Mouse (Mus musculus): Measurements from ENCODE around the gene Myo9a. TPM values are rescaled to one million over a fixed set of nuclear protein-coding genes. Genes with fewer than 3 reads are reported as not detected.

Gene Myo9a
- polyA plus RNA-seq, 1 experiment from 2014 or later, result 20.4 TPM

GRCm38 (mm10) chr9:59941885-59942350 lies 191.2 kb downstream of the Myo9a start:
- Histone ChIP-seq H3K9me3 (ENCODE audit: control insufficient read depth, low read length) (no peaks in the 10 kb centered on the region), H3K4me2 (replicated peaks; ENCODE audit: low read depth, low read length) (no peak overlapping the region), H3K27me3 (ENCODE audit: control insufficient read depth, insufficient read depth, low read length) (no peaks in the 10 kb centered on the region), H3K27ac (ENCODE audit: low read depth, low read length) (no peak overlapping the region), H3K9ac (ENCODE audit: low read depth, low read length) (no peak overlapping the region), H3K4me1 (ENCODE audit: control insufficient read depth, insufficient read depth, low read length) (no peaks in the 10 kb centered on the region), H3K4me3 (ENCODE audit: low read length) (no peak overlapping the region), H3K36me3 (ENCODE audit: control insufficient read depth, insufficient read depth, low read length) (no peaks in the 10 kb centered on the region)
- 57% methylated on average over 9 of the region's 9 CpGs for WGBS
- no peak for ATAC-seq (ENCODE audit: low FRiP score, low TSS enrichment)

GRCm38 (mm10) chr9:59942501-59943085 lies 191.9 kb downstream of the Myo9a start:
- no peaks in the 10 kb centered on the region for H3K36me3 ChIP-seq (ENCODE audit: control insufficient read depth, insufficient read depth, low read length)
- WGBS, result 51% methylated on average over 5 of the region's 5 CpGs
- no peak for ATAC-seq (ENCODE audit: low FRiP score, low TSS enrichment)
- no peak overlapping the region for H3K4me3 ChIP-seq (ENCODE audit: low read length)
- H3K27ac ChIP-seq (ENCODE audit: low read depth, low read length), result no peak overlapping the region
- H3K4me2 ChIP-seq (replicated peaks; ENCODE audit: low read depth, low read length), result no peak overlapping the region
- H3K9ac ChIP-seq (ENCODE audit: low read depth, low read length), result no peak overlapping the region
- no peaks in the 10 kb centered on the region for H3K4me1 ChIP-seq (ENCODE audit: control insufficient read depth, insufficient read depth, low read length)
- no peaks in the 10 kb centered on the region for H3K9me3 ChIP-seq (ENCODE audit: control insufficient read depth, low read length)
- H3K27me3 ChIP-seq (ENCODE audit: control insufficient read depth, insufficient read depth, low read length), result no peaks in the 10 kb centered on the region

GRCm38 (mm10) chr9:59943826-59944225 lies 193.1 kb downstream of the Myo9a start:
- Histone ChIP-seq H3K27me3 (ENCODE audit: control insufficient read depth, insufficient read depth, low read length) (no peaks in the 10 kb centered on the region), H3K4me2 (replicated peaks; ENCODE audit: low read depth, low read length) (no peak overlapping the region), H3K9me3 (ENCODE audit: control insufficient read depth, low read length) (no peaks in the 10 kb centered on the region), H3K36me3 (ENCODE audit: control insufficient read depth, insufficient read depth, low read length) (no peaks in the 10 kb centered on the region), H3K4me1 (ENCODE audit: control insufficient read depth, insufficient read depth, low read length) (no peaks in the 10 kb centered on the region), H3K9ac (ENCODE audit: low read depth, low read length) (no peak overlapping the region), H3K27ac (ENCODE audit: low read depth, low read length) (no peak overlapping the region), H3K4me3 (ENCODE audit: low read length) (no peak overlapping the region)
- WGBS, result 93% methylated on average over 6 of the region's 6 CpGs
- ATAC-seq (ENCODE audit: low FRiP score, low TSS enrichment), result no peak

GRCm38 (mm10) chr9:59945241-59945640 lies 194.5 kb downstream of the Myo9a start:
- Histone ChIP-seq H3K36me3 (ENCODE audit: control insufficient read depth, insufficient read depth, low read length) (no peaks in the 10 kb centered on the region), H3K9me3 (ENCODE audit: control insufficient read depth, low read length) (no peaks in the 10 kb centered on the region), H3K27me3 (ENCODE audit: control insufficient read depth, insufficient read depth, low read length) (no peaks in the 10 kb centered on the region), H3K4me1 (ENCODE audit: control insufficient read depth, insufficient read depth, low read length) (no peaks in the 10 kb centered on the region), H3K9ac (ENCODE audit: low read depth, low read length) (no peak overlapping the region), H3K27ac (ENCODE audit: low read depth, low read length) (no peak overlapping the region), H3K4me2 (replicated peaks; ENCODE audit: low read depth, low read length) (no peak overlapping the region), H3K4me3 (ENCODE audit: low read length) (no peak overlapping the region)
- ATAC-seq (ENCODE audit: low FRiP score, low TSS enrichment), result 0 out of 2 replicates have a peak, but pooled peaks have one; percentile 41
- 60% methylated on average over 3 of the region's 3 CpGs for WGBS

GRCm38 (mm10) chr9:59947271-59947670 lies 196.6 kb downstream of the Myo9a start:
- 81% methylated on average over 8 of the region's 8 CpGs for WGBS
- no peak overlapping the region for H3K4me2 ChIP-seq (replicated peaks; ENCODE audit: low read depth, low read length)
- no peak for ATAC-seq (ENCODE audit: low FRiP score, low TSS enrichment)
- H3K36me3 ChIP-seq (ENCODE audit: control insufficient read depth, insufficient read depth, low read length), result no peaks in the 10 kb centered on the region
- H3K9me3 ChIP-seq (ENCODE audit: control insufficient read depth, low read length), result no peaks in the 10 kb centered on the region
- no peaks in the 10 kb centered on the region for H3K4me1 ChIP-seq (ENCODE audit: control insufficient read depth, insufficient read depth, low read length)
- H3K27ac ChIP-seq (ENCODE audit: low read depth, low read length), result no peak overlapping the region
- no peaks in the 10 kb centered on the region for H3K27me3 ChIP-seq (ENCODE audit: control insufficient read depth, insufficient read depth, low read length)
- no peak overlapping the region for H3K9ac ChIP-seq (ENCODE audit: low read depth, low read length)
- H3K4me3 ChIP-seq (ENCODE audit: low read length), result no peak overlapping the region

- Histone ChIP-seq H3K9me3 (ENCODE audit: control insufficient read depth, low read length) (no peaks in the 10 kb centered on the region), H3K4me2 (replicated peaks; ENCODE audit: low read depth, low read length) (no peak overlapping the region)
Measured at GRCm38 (mm10) chr9:59948226-59948625, 197.5 kb downstream of the Myo9a start.

GRCm38 (mm10) chr9:59948691-59949250 lies 198.1 kb downstream of the Myo9a start:
- no peaks in the 10 kb centered on the region for H3K9me3 ChIP-seq (ENCODE audit: control insufficient read depth, low read length)
- H3K9ac ChIP-seq (ENCODE audit: low read depth, low read length), result no peak overlapping the region
- no peaks in the 10 kb centered on the region for H3K36me3 ChIP-seq (ENCODE audit: control insufficient read depth, insufficient read depth, low read length)
- no peak overlapping the region for H3K27ac ChIP-seq (ENCODE audit: low read depth, low read length)
- no peak overlapping the region for H3K4me3 ChIP-seq (ENCODE audit: low read length)
- H3K4me1 ChIP-seq (ENCODE audit: control insufficient read depth, insufficient read depth, low read length), result no peaks in the 10 kb centered on the region
- no peak for ATAC-seq (ENCODE audit: low FRiP score, low TSS enrichment)
- no peaks in the 10 kb centered on the region for H3K27me3 ChIP-seq (ENCODE audit: control insufficient read depth, insufficient read depth, low read length)
- H3K4me2 ChIP-seq (replicated peaks; ENCODE audit: low read depth, low read length), result no peak overlapping the region
- 90% methylated on average over 17 of the region's 17 CpGs for WGBS

More at GRCm38 (mm10) chr9:59948226-59948625, 197.5 kb downstream of the Myo9a start:
- Histone ChIP-seq H3K4me3 (ENCODE audit: low read length) (no peak overlapping the region), H3K27me3 (ENCODE audit: control insufficient read depth, insufficient read depth, low read length) (no peaks in the 10 kb centered on the region), H3K27ac (ENCODE audit: low read depth, low read length) (no peak overlapping the region), H3K9ac (ENCODE audit: low read depth, low read length) (no peak overlapping the region), H3K36me3 (ENCODE audit: control insufficient read depth, insufficient read depth, low read length) (no peaks in the 10 kb centered on the region), H3K4me1 (ENCODE audit: control insufficient read depth, insufficient read depth, low read length) (no peaks in the 10 kb centered on the region)
- no peak for ATAC-seq (ENCODE audit: low FRiP score, low TSS enrichment)
- WGBS, result 46% methylated on average over 8 of the region's 8 CpGs

GRCm38 (mm10) chr9:59949511-59949910 lies 198.8 kb downstream of the Myo9a start:
- H3K36me3 ChIP-seq (ENCODE audit: control insufficient read depth, insufficient read depth, low read length), result no peaks in the 10 kb centered on the region
- H3K27me3 ChIP-seq (ENCODE audit: control insufficient read depth, insufficient read depth, low read length), result no peaks in the 10 kb centered on the region
- no peak for ATAC-seq (ENCODE audit: low FRiP score, low TSS enrichment)
- no peak overlapping the region for H3K27ac ChIP-seq (ENCODE audit: low read depth, low read length)
- 80% methylated on average over 6 of the region's 6 CpGs for WGBS
- no peaks in the 10 kb centered on the region for H3K9me3 ChIP-seq (ENCODE audit: control insufficient read depth, low read length)
- H3K4me3 ChIP-seq (ENCODE audit: low read length), result no peak overlapping the region
- H3K4me1 ChIP-seq (ENCODE audit: control insufficient read depth, insufficient read depth, low read length), result no peaks in the 10 kb centered on the region
- no peak overlapping the region for H3K4me2 ChIP-seq (replicated peaks; ENCODE audit: low read depth, low read length)
- H3K9ac ChIP-seq (ENCODE audit: low read depth, low read length), result no peak overlapping the region

- WGBS, result 91% methylated on average over 5 of the region's 5 CpGs
- H3K36me3 ChIP-seq (ENCODE audit: control insufficient read depth, insufficient read depth, low read length), result no peaks in the 10 kb centered on the region
- H3K9ac ChIP-seq (ENCODE audit: low read depth, low read length), result no peak overlapping the region
- no peak for ATAC-seq (ENCODE audit: low FRiP score, low TSS enrichment)
- H3K4me1 ChIP-seq (ENCODE audit: control insufficient read depth, insufficient read depth, low read length), result no peaks in the 10 kb centered on the region
- H3K27ac ChIP-seq (ENCODE audit: low read depth, low read length), result no peak overlapping the region
- H3K27me3 ChIP-seq (ENCODE audit: control insufficient read depth, insufficient read depth, low read length), result no peaks in the 10 kb centered on the region
- H3K9me3 ChIP-seq (ENCODE audit: control insufficient read depth, low read length), result no peaks in the 10 kb centered on the region
- no peak overlapping the region for H3K4me2 ChIP-seq (replicated peaks; ENCODE audit: low read depth, low read length)
- no peak overlapping the region for H3K4me3 ChIP-seq (ENCODE audit: low read length)
Measured at GRCm38 (mm10) chr9:59949981-59950380, 199.3 kb downstream of the Myo9a start.
